Mouse (Mus musculus) forebrain, embryonic 10.5 days (tissue): ENCODE results near the gene Pde4b. TPM values are rescaled to one million over a fixed set of nuclear protein-coding genes. Genes with fewer than 3 reads are reported as not detected.

Source experiments
- DNase-seq: peaks from one replicate; pipeline ENCODE4 v3.0.0-alpha.2; 2017; ENCODE audit warnings: low spot score; ENCODE audit errors: extremely low spot score
- H3K27ac ChIP-seq: fragments of 300-500 bp; sonication (generic); 2 replicates; pipeline ENCODE4 v1.5.1; 2016; ENCODE audit warnings: mild to moderate bottlenecking
- H3K27me3 ChIP-seq: fragments of 300-500 bp; sonication (generic); 2 replicates; pipeline ENCODE4 v1.6.1; 2016; ENCODE audit warnings: mild to moderate bottlenecking; ENCODE audit not compliant: poor library complexity, severe bottlenecking
- H3K36me3 ChIP-seq: fragments of 300-500 bp; sonication (generic); replicated peaks from 2 replicates; pipeline ENCODE4 v1.6.1; 2016; ENCODE audit warnings: mild to moderate bottlenecking, moderate library complexity
- H3K4me1 ChIP-seq: fragments of 300-500 bp; sonication (generic); 2 replicates; pipeline ENCODE4 v1.6.1; 2016
- H3K4me3 ChIP-seq: fragments of 300-500 bp; sonication (generic); 2 replicates; pipeline ENCODE4 v1.5.1; 2016; ENCODE audit warnings: mild to moderate bottlenecking, moderate library complexity
- H3K9me3 ChIP-seq: fragments of 300-500 bp; sonication (generic); 2 replicates; pipeline ENCODE4 v1.6.1; 2016; ENCODE audit warnings: mild to moderate bottlenecking, moderate library complexity
- WGBS: fragments of 180-500 bp; shearing (Covaris S2); methylation state at CpG from one replicate; pipeline ENCODE4 v1.1.7; 2016; 5-methylcytosine and 5-hydroxymethylcytosine counted together
- polyA plus RNA-seq: library from polyadenylated mRNA; unstranded; fragments of >200 nt; fragmentation: Nextera tagmentation; extraction: Ambion mirVana; gene quantifications from 2 replicates; pipeline ENCODE4 v1.2.1, GENCODE M21; 2016

The Pde4b gene
- polyA plus RNA-seq, 1 experiment from 2014 or later: 6.3 TPM

- Histone ChIP-seq H3K27ac (no peak overlapping the region), H3K36me3 (no peaks in the 10 kb centered on the region), H3K4me3 (no peak overlapping the region), H3K4me1 (peaks cover 13% of the 10 kb centered on the region), H3K27me3 (peaks cover 34% of the 10 kb centered on the region), H3K9me3 (no peaks in the 10 kb centered on the region)
- 67% methylated on average over 4 of the region's 4 CpGs for WGBS
- DNase-seq: no peak
Observed at GRCm38 (mm10) chr4:102516395-102516794, 429.1 kb downstream of the Pde4b start.

GRCm38 (mm10) chr4:102516982-102517630 lies 429.8 kb downstream of the Pde4b start:
- Histone ChIP-seq H3K4me1 (peaks cover 6% of the 10 kb centered on the region), H3K27me3 (peaks cover 34% of the 10 kb centered on the region), H3K4me3 (no peak overlapping the region), H3K27ac (no peak overlapping the region), H3K36me3 (no peaks in the 10 kb centered on the region), H3K9me3 (no peaks in the 10 kb centered on the region)
- WGBS: 81% methylated on average over 7 of the region's 7 CpGs
- DNase-seq: no peak

- no peaks in the 10 kb centered on the region for H3K36me3 ChIP-seq
- peaks cover 6% of the 10 kb centered on the region for H3K4me1 ChIP-seq
- WGBS: 82% methylated on average over 2 of the region's 2 CpGs
- H3K27ac ChIP-seq: no peak overlapping the region
- no peaks in the 10 kb centered on the region for H3K9me3 ChIP-seq
- no peak overlapping the region for H3K4me3 ChIP-seq
- no peak for DNase-seq
- peaks cover 36% of the 10 kb centered on the region for H3K27me3 ChIP-seq
Observed at GRCm38 (mm10) chr4:102517653-102518052, 430.3 kb downstream of the Pde4b start.

- peaks cover 37% of the 10 kb centered on the region for H3K27me3 ChIP-seq
- no peaks in the 10 kb centered on the region for H3K9me3 ChIP-seq
- WGBS: 97% methylated on average over 2 of the region's 2 CpGs
- no peak overlapping the region for H3K27ac ChIP-seq
- H3K4me3 ChIP-seq: no peak overlapping the region
- DNase-seq: no peak
- H3K36me3 ChIP-seq: no peaks in the 10 kb centered on the region
- H3K4me1 ChIP-seq: peaks cover 7% of the 10 kb centered on the region
Observed at GRCm38 (mm10) chr4:102518341-102518740, 431.0 kb downstream of the Pde4b start.

GRCm38 (mm10) chr4:102520669-102521261 lies 433.4 kb downstream of the Pde4b start:
- peaks cover 21% of the 10 kb centered on the region for H3K4me1 ChIP-seq
- no peaks in the 10 kb centered on the region for H3K9me3 ChIP-seq
- no peaks in the 10 kb centered on the region for H3K36me3 ChIP-seq
- WGBS: 74% methylated on average over 8 of the region's 8 CpGs
- H3K27ac ChIP-seq: no peak overlapping the region
- no peak overlapping the region for H3K4me3 ChIP-seq
- peaks cover 34% of the 10 kb centered on the region; the same call in 1 of the 2 replicates for H3K27me3 ChIP-seq
- DNase-seq: no peak

GRCm38 (mm10) chr4:102521434-102521833 lies 434.1 kb downstream of the Pde4b start:
- no peak for DNase-seq
- 86% methylated on average over 6 of the region's 6 CpGs for WGBS

GRCm38 (mm10) chr4:102527361-102527760 lies 440.0 kb downstream of the Pde4b start:
- no peak for DNase-seq
- Histone ChIP-seq H3K9me3 (no peaks in the 10 kb centered on the region), H3K4me3 (no peak overlapping the region), H3K36me3 (no peaks in the 10 kb centered on the region), H3K4me1 (peaks cover 21% of the 10 kb centered on the region), H3K27ac (no peak overlapping the region), H3K27me3 (peaks cover 11% of the 10 kb centered on the region; the same call in 1 of the 2 replicates)
- WGBS: 91% methylated on average over 7 of the region's 7 CpGs

More at GRCm38 (mm10) chr4:102521434-102521833, 434.1 kb downstream of the Pde4b start:
- no peaks in the 10 kb centered on the region for H3K9me3 ChIP-seq
- H3K27me3 ChIP-seq: peaks cover 34% of the 10 kb centered on the region; the same call in 1 of the 2 replicates
- H3K27ac ChIP-seq: no peak overlapping the region
- no peak overlapping the region for H3K4me3 ChIP-seq
- no peaks in the 10 kb centered on the region for H3K36me3 ChIP-seq
- H3K4me1 ChIP-seq: peaks cover 21% of the 10 kb centered on the region

- H3K27me3 ChIP-seq: peaks cover 4% of the 10 kb centered on the region
Observed at GRCm38 (mm10) chr4:102530797-102531196, 443.5 kb downstream of the Pde4b start.

GRCm38 (mm10) chr4:102531729-102532128 lies 444.4 kb downstream of the Pde4b start:
- DNase-seq: no peak
- Histone ChIP-seq H3K4me3 (no peak overlapping the region), H3K27me3 (peaks cover 7% of the 10 kb centered on the region), H3K36me3 (no peaks in the 10 kb centered on the region), H3K4me1 (peaks cover 18% of the 10 kb centered on the region), H3K27ac (no peak overlapping the region), H3K9me3 (no peaks in the 10 kb centered on the region)
- 75% methylated on average over 4 of the region's 4 CpGs for WGBS

More at GRCm38 (mm10) chr4:102530797-102531196, 443.5 kb downstream of the Pde4b start:
- no peak for DNase-seq
- no peaks in the 10 kb centered on the region for H3K36me3 ChIP-seq
- peaks cover 18% of the 10 kb centered on the region for H3K4me1 ChIP-seq
- H3K9me3 ChIP-seq: no peaks in the 10 kb centered on the region
- no peak overlapping the region for H3K27ac ChIP-seq
- no peak overlapping the region for H3K4me3 ChIP-seq
- WGBS: 86% methylated on average over 4 of the region's 4 CpGs

- H3K27me3 ChIP-seq: peaks cover 7% of the 10 kb centered on the region
- WGBS: 69% methylated on average over 8 of the region's 8 CpGs
- H3K9me3 ChIP-seq: no peaks in the 10 kb centered on the region
- no peak overlapping the region for H3K4me3 ChIP-seq
- H3K4me1 ChIP-seq: peaks cover 18% of the 10 kb centered on the region
- H3K36me3 ChIP-seq: no peaks in the 10 kb centered on the region
- no peak overlapping the region for H3K27ac ChIP-seq
- no peak for DNase-seq
Observed at GRCm38 (mm10) chr4:102533183-102534048, 446.1 kb downstream of the Pde4b start.

- Histone ChIP-seq H3K27ac (no peak overlapping the region), H3K36me3 (no peaks in the 10 kb centered on the region), H3K9me3 (no peaks in the 10 kb centered on the region), H3K27me3 (peaks cover 7% of the 10 kb centered on the region), H3K4me1 (peaks cover 18% of the 10 kb centered on the region), H3K4me3 (no peak overlapping the region)
- DNase-seq: no peak
- 55% methylated on average over 5 of the region's 5 CpGs for WGBS
Observed at GRCm38 (mm10) chr4:102534049-102534730, 446.8 kb downstream of the Pde4b start.

GRCm38 (mm10) chr4:102535886-102536285 lies 448.5 kb downstream of the Pde4b start:
- Histone ChIP-seq H3K9me3 (no peaks in the 10 kb centered on the region), H3K27ac (no peak overlapping the region), H3K4me1 (peaks cover 18% of the 10 kb centered on the region), H3K4me3 (no peak overlapping the region), H3K36me3 (no peaks in the 10 kb centered on the region), H3K27me3 (peaks cover 7% of the 10 kb centered on the region)
- 72% methylated on average over 3 of the region's 3 CpGs for WGBS
- DNase-seq: no peak
